Mouse (Mus musculus): ENCODE results near the gene Nubpl. TPM values are rescaled to one million over a fixed set of nuclear protein-coding genes. Genes with fewer than 3 reads are reported as not detected.

Nubpl gene
- 5.7 and 7.1 TPM in 2 replicates for polyA plus RNA-seq (2012; rRNA removed)

GRCm38 (mm10) chr12:52097650-52098070, at the start of gene Nubpl:
Gene Nubpl, plus strand, starts transcription at chr12:52097737.

Other genes with a start within 250 kb of the Nubpl start
- 13.1 and 17.5 TPM in 2 replicates for gene Heatr5a, start 126.4 kb upstream of the Nubpl start, polyA plus RNA-seq (2012; rRNA removed)
- 13.4 and 18.4 TPM in 2 replicates for gene Dtd2, start 91.2 kb upstream of the Nubpl start, polyA plus RNA-seq (2012; rRNA removed)
- gene Gpr33, start 69.7 kb upstream of the Nubpl start, polyA plus RNA-seq (2012; rRNA removed) = not detected in 2 replicates